ENCODE assay signal across 13 mouse cellular contexts in the genomic region with DNA sequence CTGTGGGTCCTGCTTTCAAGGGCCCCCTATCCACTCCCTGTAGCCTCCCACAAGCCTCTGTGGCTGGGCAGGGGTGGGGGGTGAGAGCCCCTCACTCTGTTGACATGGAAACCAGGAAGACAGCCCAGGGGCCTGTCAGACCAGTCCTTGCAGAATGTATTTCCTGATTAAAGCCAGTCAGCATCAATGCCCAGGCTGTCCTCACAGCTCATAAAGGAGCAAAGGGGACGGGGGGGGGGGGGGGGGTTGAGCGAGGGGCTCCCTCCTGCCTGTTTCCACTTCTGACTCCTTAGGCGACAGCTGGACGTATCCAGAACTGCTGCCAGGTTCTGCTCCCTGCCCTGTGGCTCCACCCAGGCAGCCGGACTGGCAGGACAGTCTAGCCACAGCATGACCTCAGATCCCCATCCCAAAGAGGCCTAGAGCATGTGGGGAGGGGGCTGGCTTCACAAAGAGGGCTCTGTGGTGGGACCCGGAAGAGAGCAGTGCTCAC. TPM values are rescaled to one million over a fixed set of nuclear protein-coding genes. Genes with fewer than 3 reads are reported as not detected.
DNase-seq lines count a peak whose midpoint lies in the region; ATAC-seq lines count a peak whose summit lies in the region.
"Had no signal": no experiment of that assay in that cellular context is flagged by ENCODE, and none has a peak within 500 bp of the region (broad histone marks: within the 10 kb centered on the region; RNA-seq: fewer than 3 reads in every experiment).

No protein-coding gene starts in this region.

- peaks cover 76% of the 10 kb centered on the region for H3K4me1 ChIP-seq in heart, embryonic 12.5 days (replicated peaks)
- H3K4me1 ChIP-seq in midbrain, embryonic 11.5 days (ENCODE audit: control insufficient read depth, insufficient read depth, low read length) = peaks cover 48% of the 10 kb centered on the region

- peak overlapping the region; percentile 32; the same call in 1 of the 2 replicates for H3K4me2 ChIP-seq in heart, embryonic 12.5 days
- peak overlapping the region; percentile 22; the same call in 1 of the 2 replicates for H3K4me2 ChIP-seq in midbrain, embryonic 11.5 days

- no peak for DNase-seq in heart, postnatal 14 days
- DNase-seq in embryo, embryonic 10 days (ENCODE audit: low spot score) = peak; percentile 57
- DNase-seq in forelimb bud, embryonic 11.5 days (ENCODE audit: low read depth, low spot score) = peak; percentile 62
- peak; percentile 90 for DNase-seq in midbrain, embryonic 11.5 days (ENCODE audit: low spot score, missing footprints)
- DNase-seq in left cerebral cortex, adult 9 months (ENCODE audit: low spot score in 2 of 2) = no peak
- no peak for DNase-seq in adrenal gland, postnatal 10 days
- DNase-seq: cerebellum, adult 9-11 months; lung, adult 18-20 months; right cerebral cortex, adult 18-20 months had no signal

- intact Hi-C loops in heart, postnatal 14 days (cut with DNase I) = no loop called here

- no peaks in the 10 kb centered on the region for H3K27me3 ChIP-seq in heart, embryonic 12.5 days (replicated peaks)
- H3K27me3 ChIP-seq in midbrain, embryonic 11.5 days (ENCODE audit: control insufficient read depth, insufficient read depth, low read length) = no peaks in the 10 kb centered on the region

- H3K4me3 ChIP-seq in heart, embryonic 12.5 days = no peak overlapping the region
- no peak overlapping the region for H3K4me3 ChIP-seq in midbrain, embryonic 11.5 days (ENCODE audit: low read depth, low read length)

- H3K9ac ChIP-seq in heart, embryonic 12.5 days = peak overlapping the region; percentile 33; the same call in 1 of the 2 replicates
- H3K9ac ChIP-seq in midbrain, embryonic 11.5 days (ENCODE audit: low read length) = peak overlapping the region; percentile 31

- H3K9me3 ChIP-seq in heart, embryonic 12.5 days (replicated peaks) = no peaks in the 10 kb centered on the region
- H3K9me3 ChIP-seq in midbrain, embryonic 11.5 days (ENCODE audit: control insufficient read depth, low read length) = no peaks in the 10 kb centered on the region

- H3K36me3 ChIP-seq in heart, embryonic 12.5 days = no peaks in the 10 kb centered on the region
- H3K36me3 ChIP-seq in midbrain, embryonic 11.5 days (ENCODE audit: control insufficient read depth, insufficient read depth, low read length) = no peaks in the 10 kb centered on the region

- WGBS in heart, embryonic 12.5 days = 11% methylated on average over 5 of the region's 6 CpGs
- 8% methylated on average over 6 of the region's 6 CpGs for WGBS in midbrain, embryonic 11.5 days

- peak; percentile 12; the same call in 1 of the 2 replicates for ATAC-seq in heart, embryonic 12.5 days (ENCODE audit: insufficient number of reproducible peaks, low FRiP score)
- ATAC-seq in midbrain, embryonic 11.5 days (ENCODE audit: low FRiP score) = peak; percentile 63
- no peak for ATAC-seq in monocyte, adult 5-6 weeks (replicated peaks; ENCODE audit: insufficient number of reproducible peaks, low FRiP score, low TSS enrichment, poor library complexity, severe bottlenecking)

- peak overlapping the region; percentile 52 for H3K27ac ChIP-seq in heart, embryonic 12.5 days (ENCODE audit: poor library complexity, severe bottlenecking)
- H3K27ac ChIP-seq in midbrain, embryonic 11.5 days (ENCODE audit: low read depth, low read length) = peak overlapping the region; percentile 77

RNA-seq across cellular contexts. Expression of gene Cacna1h, which starts 18.1 kb away (rescaled TPM):
- polyA plus RNA-seq in heart, embryonic 12.5 days (2016; fragmentation: Nextera tagmentation; extraction: Ambion mirVana) = 13.5 and 16.3 TPM in 2 replicates
- total RNA-seq in heart, postnatal 14 days (2021) = 1 to 10 TPM; 4.9 to 8.1 TPM
- polyA plus RNA-seq in midbrain, embryonic 11.5 days (2014; fragmentation: Nextera tagmentation; extraction: Ambion mirVana) = 3.5 and 4.3 TPM in 2 replicates
- total RNA-seq in monocyte, adult 5-6 weeks (2017) = 0.48 to 0.97 TPM in 2 of 3 replicates, not detected in the other
- total RNA-seq in adrenal gland, postnatal 10 days (2021) = 10 to 100 TPM; 23.5 to 46.0 TPM
- polyA plus RNA-seq: C2C12 had no signal

RNA-seq across cellular contexts. Expression of gene Tekt4, which starts 38.9 kb away (rescaled TPM):
- polyA plus RNA-seq in heart, embryonic 12.5 days (2016; fragmentation: Nextera tagmentation; extraction: Ambion mirVana) = 0.45 and 0.54 TPM in 2 replicates
- total RNA-seq in heart, postnatal 14 days (2021) = under 1 TPM in 1 of 2 experiments, not detected in 1; 0.50 TPM
- 0.12 TPM in 1 of 2 replicates, not detected in the other for polyA plus RNA-seq in midbrain, embryonic 11.5 days (2014; fragmentation: Nextera tagmentation; extraction: Ambion mirVana)
- not detected in 3 replicates for total RNA-seq in monocyte, adult 5-6 weeks (2017)
- total RNA-seq in adrenal gland, postnatal 10 days (2021) = not detected
- total RNA-seq: gastrocnemius, postnatal 4 days had no signal
- polyA plus RNA-seq: C2C12 had no signal

RNA-seq across cellular contexts. Expression of gene Tpsg1, which starts 46.4 kb away (rescaled TPM):
- polyA plus RNA-seq in heart, embryonic 12.5 days (2016; fragmentation: Nextera tagmentation; extraction: Ambion mirVana) = not detected in 2 replicates
- not detected for total RNA-seq in heart, postnatal 14 days (2021)
- polyA plus RNA-seq in midbrain, embryonic 11.5 days (2014; fragmentation: Nextera tagmentation; extraction: Ambion mirVana) = not detected in 2 replicates
- total RNA-seq in monocyte, adult 5-6 weeks (2017) = not detected in 3 replicates
- total RNA-seq in adrenal gland, postnatal 10 days (2021) = not detected
- polyA plus RNA-seq: C2C12 had no signal

RNA-seq across cellular contexts. Expression of gene Tpsb2, which starts 49.4 kb away (rescaled TPM):
- not detected in 2 replicates for polyA plus RNA-seq in heart, embryonic 12.5 days (2016; fragmentation: Nextera tagmentation; extraction: Ambion mirVana)
- 1 to 10 TPM; 5.2 to 5.7 TPM for total RNA-seq in heart, postnatal 14 days (2021)
- polyA plus RNA-seq in midbrain, embryonic 11.5 days (2014; fragmentation: Nextera tagmentation; extraction: Ambion mirVana) = not detected in 2 replicates
- total RNA-seq in monocyte, adult 5-6 weeks (2017) = not detected in 3 replicates
- 10 to 100 TPM in 1 of 2 experiments, 1 to 10 TPM in 1; 9.8 to 11.1 TPM for total RNA-seq in adrenal gland, postnatal 10 days (2021)
- polyA plus RNA-seq: C2C12 had no signal

Comparison
In these comparisons a context has a peak if more than half of its experiments do, and no peak if none do; other contexts are left out.
1. DNase-seq: peak in embryo, embryonic 10 days (single experiment), forelimb bud, embryonic 11.5 days (single experiment) and midbrain, embryonic 11.5 days (single experiment); none in heart, postnatal 14 days (0 of 2), left cerebral cortex, adult 9 months (0 of 2) and adrenal gland, postnatal 10 days (single experiment).